Mouse (Mus musculus) bone marrow macrophage, adult 2 months (primary cell): ENCODE measurements around the gene Gm20481.

Experiments used
- CTCF ChIP-seq: IDR thresholded peaks from 2 replicates; pipeline ENCODE4 v1.5.1; 2012; ENCODE audit warnings: low read depth, mild to moderate bottlenecking, low read length, moderate library complexity
- POLR2A ChIP-seq: IDR thresholded peaks from 2 replicates; pipeline ENCODE4 v1.6.1; 2012; ENCODE audit warnings: mild to moderate bottlenecking, low read depth, low read length, borderline replicate concordance

GRCm38 (mm10) chr17:35019894-35020293 lies 50.2 kb downstream of the Gm20481 start:
- TF ChIP-seq CTCF (no peak), POLR2A (no peak)
